In genomic region chr10:58709021-58709420, GRCm38 (mm10) we compare ENCODE assay signal across 25 mouse cellular contexts. TPM values are rescaled to one million over a fixed set of nuclear protein-coding genes. Genes with fewer than 3 reads are reported as not detected.
A peak's percentile ranks its signal among the peaks of the same experiment; 100 is the strongest.
DNase-seq lines count a peak whose midpoint lies in the region; ATAC-seq and TF ChIP-seq lines count a peak whose summit lies in the region.
"Had no signal": no experiment of that assay in that cellular context is flagged by ENCODE, and none has a peak within 500 bp of the region (broad histone marks: within the 10 kb centered on the region; RNA-seq: fewer than 3 reads in every experiment).

No protein-coding gene starts in this region.

- TF ChIP-seq CTCF in liver, adult 2 months (IDR thresholded peaks at IDR 0.05; ENCODE audit: low read depth, low read length), result no peak

- no peak overlapping the region for H3K4me2 ChIP-seq in liver, embryonic 11.5 days
- H3K4me2 ChIP-seq: embryonic facial prominence, embryonic 12.5 days; forebrain, embryonic 12.5 days had no signal

- 82% methylated on average over 4 of the region's 4 CpGs for WGBS in liver, adult 2 months
- WGBS in liver, embryonic 11.5 days, result 91% methylated on average over 4 of the region's 4 CpGs

- H3K9me3 ChIP-seq in liver, embryonic 11.5 days (ENCODE audit: control insufficient read depth, low read length), result no peaks in the 10 kb centered on the region
- H3K9me3 ChIP-seq: embryonic facial prominence, embryonic 10.5 days; embryonic facial prominence, embryonic 12.5 days; forebrain, embryonic 10.5 days; forebrain, embryonic 12.5 days had no signal

- no peaks in the 10 kb centered on the region for H3K4me1 ChIP-seq in liver, adult 2 months (ENCODE audit: control insufficient read depth, insufficient read depth, low read length)
- no peaks in the 10 kb centered on the region for H3K4me1 ChIP-seq in liver, embryonic 11.5 days (replicated peaks; ENCODE audit: control insufficient read depth, insufficient read depth, low read length)
- H3K4me1 ChIP-seq: forebrain, embryonic 12.5 days had no signal

- ATAC-seq in liver, embryonic 11.5 days (replicated peaks; ENCODE audit: low FRiP score), result no peak
- ATAC-seq: forebrain, embryonic 14.5 days; forebrain, embryonic 16.5 days had no signal

- TF ChIP-seq POLR2A in liver, adult 2 months (IDR thresholded peaks at IDR 0.05; ENCODE audit: extremely low read depth, insufficient read depth, low read length), result no peak

- no peak overlapping the region for H3K4me3 ChIP-seq in liver, adult 2 months (ENCODE audit: insufficient read depth, low read depth, low read length)
- H3K4me3 ChIP-seq in liver, embryonic 11.5 days (ENCODE audit: low read depth, low read length), result no peak overlapping the region
- H3K4me3 ChIP-seq: embryonic facial prominence, embryonic 10.5 days; embryonic facial prominence, embryonic 12.5 days; forebrain, embryonic 10.5 days; forebrain, embryonic 12.5 days had no signal

- H3K27me3 ChIP-seq in liver, adult 2 months (ENCODE audit: control insufficient read depth, insufficient read depth, low read length), result no peaks in the 10 kb centered on the region
- no peaks in the 10 kb centered on the region for H3K27me3 ChIP-seq in liver, embryonic 11.5 days (replicated peaks; ENCODE audit: control insufficient read depth, insufficient read depth, low read length)
- H3K27me3 ChIP-seq: embryonic facial prominence, embryonic 12.5 days; forebrain, embryonic 12.5 days had no signal

- H3K27ac ChIP-seq in liver, adult 2 months (replicated peaks; ENCODE audit: insufficient read depth, low read depth, low read length), result no peak overlapping the region
- no peak overlapping the region for H3K27ac ChIP-seq in liver, embryonic 11.5 days (ENCODE audit: low read depth, low read length)
- H3K27ac ChIP-seq: embryonic facial prominence, embryonic 10.5 days; embryonic facial prominence, embryonic 12.5 days; forebrain, embryonic 10.5 days; forebrain, embryonic 12.5 days had no signal

- H3K36me3 ChIP-seq in liver, adult 2 months (ENCODE audit: control insufficient read depth, insufficient read depth, low read length), result no peaks in the 10 kb centered on the region
- H3K36me3 ChIP-seq in liver, embryonic 11.5 days (ENCODE audit: control insufficient read depth, insufficient read depth, low read length), result no peaks in the 10 kb centered on the region
- H3K36me3 ChIP-seq: embryonic facial prominence, embryonic 10.5 days; embryonic facial prominence, embryonic 12.5 days; forebrain, embryonic 10.5 days; forebrain, embryonic 12.5 days had no signal

- no peak overlapping the region for H3K9ac ChIP-seq in liver, adult 2 months (ENCODE audit: low read depth, low read length)
- H3K9ac ChIP-seq in liver, embryonic 11.5 days (ENCODE audit: low read depth, low read length), result no peak overlapping the region
- H3K9ac ChIP-seq: embryonic facial prominence, embryonic 12.5 days; forebrain, embryonic 12.5 days had no signal

- H3K79me2 ChIP-seq in liver, adult 2 months (ENCODE audit: control insufficient read depth, insufficient read depth, low read length), result no peaks in the 10 kb centered on the region

- peak; percentile 27 for DNase-seq in adrenal gland, postnatal 10 days
- no peak for DNase-seq in adrenal gland, postnatal 25 days
- DNase-seq in liver, adult 2 months (ENCODE audit: extremely low read depth, low read depth, low spot score), result peak; percentile 26
- no peak for DNase-seq in liver, embryonic 11.5 days (ENCODE audit: low spot score)
- DNase-seq in fat pad, adult 2 months (ENCODE audit: extremely low read depth, low read depth, low spot score), result peak; percentile 90
- DNase-seq in left cerebral cortex, adult 18-20 months (ENCODE audit: low spot score in 2 of 2), result no peak
- DNase-seq in gastrocnemius, adult 18-20 months (ENCODE audit: low spot score), result no peak
- DNase-seq: adrenal gland, adult 8-10 months; cerebellum, adult 11-12 months; cerebellum, adult 2 months; cerebellum, adult 9-10 months; cerebellum, postnatal 10 days; cerebellum, postnatal 25 days had no signal

RNA-seq across cellular contexts. Expression of gene Gm17542, which starts 9.0 kb away (rescaled TPM):
- not detected for total RNA-seq in adrenal gland, postnatal 10 days (2021)
- not detected in 2 replicates for total RNA-seq in adrenal gland, postnatal 25 days (2021)
- not detected in 2 replicates for total RNA-seq in liver, adult 2 months (2014; rRNA removed)
- not detected in 2 replicates for polyA plus RNA-seq in liver, adult 2 months (2012; rRNA removed)
- not detected in 2 replicates for polyA plus RNA-seq in liver, embryonic 11.5 days (2014; fragmentation: Nextera tagmentation; extraction: Ambion mirVana)
- total RNA-seq in left cerebral cortex, adult 18-20 months (2021), result not detected
- not detected for total RNA-seq in gastrocnemius, adult 18-20 months (2021)
- total RNA-seq: adrenal gland, adult 8-10 months; ES-E14; MEL had no signal
- polyA plus RNA-seq: C2C12; cerebellum, adult 2 months; cortical plate, adult 2 months; embryonic facial prominence, embryonic 10.5 days; embryonic facial prominence, embryonic 12.5 days; embryonic facial prominence, embryonic 14.5 days; forebrain, embryonic 10.5 days; forebrain, embryonic 12.5 days; forebrain, embryonic 14.5 days; forebrain, embryonic 16.5 days; frontal cortex, adult 2 months had no signal

RNA-seq across cellular contexts. Expression of gene Edar, which starts 33.6 kb away (rescaled TPM):
- total RNA-seq in adrenal gland, postnatal 10 days (2021), result under 1 TPM; 0.21 to 0.24 TPM
- 0.21 and 0.24 TPM in 2 replicates for total RNA-seq in adrenal gland, postnatal 25 days (2021)
- under 0.01 TPM in 1 of 2 replicates, not detected in the other for total RNA-seq in liver, adult 2 months (2014; rRNA removed)
- polyA plus RNA-seq in liver, adult 2 months (2012; rRNA removed), result 0.05 TPM in 1 of 2 replicates, not detected in the other
- polyA plus RNA-seq in liver, embryonic 11.5 days (2014; fragmentation: Nextera tagmentation; extraction: Ambion mirVana), result 0.04 TPM in 1 of 2 replicates, not detected in the other
- total RNA-seq in left cerebral cortex, adult 18-20 months (2021), result under 1 TPM; 0.21 to 0.37 TPM
- total RNA-seq in gastrocnemius, adult 18-20 months (2021), result under 1 TPM in 1 of 2 experiments, not detected in 1; 0.14 TPM
- total RNA-seq: MEL had no signal
- polyA plus RNA-seq: C2C12 had no signal

Comparison
In these comparisons a context has a peak if more than half of its experiments do, and no peak if none do; other contexts are left out.
1. DNase-seq: peak in adrenal gland, postnatal 10 days (single experiment), liver, adult 2 months (single experiment) and fat pad, adult 2 months (single experiment); none in adrenal gland, postnatal 25 days (single experiment), liver, embryonic 11.5 days (single experiment), left cerebral cortex, adult 18-20 months (0 of 2) and gastrocnemius, adult 18-20 months (single experiment).